Mouse (Mus musculus) lung, embryonic 14.5 days (tissue): Measurements from ENCODE around the gene Zfp697. TPM values are rescaled to one million over a fixed set of nuclear protein-coding genes. Genes with fewer than 3 reads are reported as not detected.
A peak's percentile ranks its signal among the peaks of the same experiment; 100 is the strongest.

Source experiments
- ATAC-seq: fragments of 200-750 bp; cut with Nextera tagmentation; 2 replicates; pipeline ENCODE4 v1.8.0; 2017; ENCODE audit warnings: mild to moderate bottlenecking, moderate TSS enrichment, moderate library complexity; ENCODE audit not compliant: insufficient read depth
- DNase-seq: peaks from one replicate; pipeline ENCODE4 v3.0.0-alpha.2; 2015
- H3K27ac ChIP-seq: fragments of 300-500 bp; sonication (generic); 2 replicates; pipeline ENCODE4 v1.5.1; 2014; ENCODE audit warnings: low read depth, mild to moderate bottlenecking, moderate library complexity
- H3K27me3 ChIP-seq: fragments of 300-500 bp; sonication (generic); 2 replicates; pipeline ENCODE4 v1.6.1; 2014; ENCODE audit warnings: low read length, control low read depth; ENCODE audit not compliant: insufficient read depth
- H3K36me3 ChIP-seq: fragments of 300-500 bp; sonication (generic); 2 replicates; pipeline ENCODE4 v1.6.1; 2014; ENCODE audit warnings: control low read depth; ENCODE audit not compliant: insufficient read depth
- H3K4me1 ChIP-seq: fragments of 300-500 bp; sonication (generic); 2 replicates; pipeline ENCODE4 v1.6.1; 2014; ENCODE audit warnings: antibody characterized with exemption, control low read depth; ENCODE audit not compliant: insufficient read depth
- H3K4me2 ChIP-seq: fragments of 300-500 bp; sonication (generic); 2 replicates; pipeline ENCODE4 v1.6.1; 2014; ENCODE audit warnings: mild to moderate bottlenecking
- H3K4me3 ChIP-seq: fragments of 300-500 bp; sonication (generic); 2 replicates; pipeline ENCODE4 v1.5.1; 2014; ENCODE audit warnings: low read depth, low read length
- H3K9ac ChIP-seq: fragments of 300-500 bp; sonication (generic); 2 replicates; pipeline ENCODE4 v1.6.1; 2014
- H3K9me3 ChIP-seq: fragments of 300-500 bp; sonication (generic); 2 replicates; pipeline ENCODE4 v1.6.1; 2016; ENCODE audit warnings: low read depth, low read length, control low read depth
- CTCF ChIP-seq: IDR thresholded peaks from 2 replicates; pipeline ENCODE4 v1.5.1; 2016; ENCODE audit warnings: antibody characterized with exemption, low read depth
- WGBS: fragments of 180-500 bp; shearing (Covaris S2); extraction: QIAGEN DNeasy Blood & Tissue Kit; methylation state at CpG from one replicate; pipeline ENCODE4 v1.1.7; 2014; 5-methylcytosine and 5-hydroxymethylcytosine counted together
- polyA plus RNA-seq: library from polyadenylated mRNA; unstranded; fragments of >200 nt; fragmentation: Nextera tagmentation; extraction: Ambion mirVana; gene quantifications from 2 replicates; pipeline ENCODE4 v1.2.1, GENCODE M21; 2014

Gene Zfp697
- 9.1 and 10.2 TPM in 2 replicates for polyA plus RNA-seq

GRCm38 (mm10) chr3:98382246-98382939 lies at the start of gene Zfp697:
Gene Zfp697 (plus strand): TSS chr3:98382461.
- Histone ChIP-seq H3K27ac (peak within 1 kb of the TSS; percentile 81), H3K9me3 (no peaks in the 10 kb centered on the region), H3K9ac (peak within 1 kb of the TSS; percentile 87), H3K4me2 (peak within 1 kb of the TSS; percentile 99), H3K4me3 (peak within 1 kb of the TSS; percentile 83), H3K36me3 (no peaks in the 10 kb centered on the region), H3K4me1 (peaks cover 3% of the 10 kb centered on the region), H3K27me3 (no peaks in the 10 kb centered on the region)
- ATAC-seq (peak; percentile 94), DNase-seq (peak; percentile 86)
- peak; percentile 68 for TF ChIP-seq CTCF
- under 1% methylated on average over 42 of the region's 42 CpGs for WGBS

DNA sequence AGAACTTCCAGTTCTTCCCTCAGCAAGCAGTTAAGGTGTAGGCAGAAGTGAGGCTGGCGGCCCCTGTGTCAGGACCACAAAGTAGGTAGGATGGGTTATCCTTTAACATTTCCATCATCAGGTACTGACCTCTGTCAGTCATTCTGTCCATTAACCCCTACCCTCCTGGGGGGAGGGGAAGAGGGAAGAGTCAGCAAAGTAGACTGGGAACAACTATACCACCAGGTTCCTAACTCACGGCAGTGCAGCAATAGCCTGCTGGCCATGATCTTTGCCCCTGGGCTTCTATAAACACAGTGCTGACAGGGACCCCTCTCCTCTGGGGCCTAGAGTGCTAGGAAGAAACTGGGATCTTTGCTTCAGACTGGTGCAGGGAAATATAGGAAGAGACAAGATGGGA lies 48.3 kb upstream of the Zfp697 start:
- WGBS, result 74% methylated on average over 2 of the region's 2 CpGs
- no peaks in the 10 kb centered on the region for H3K9me3 ChIP-seq
- no peaks in the 10 kb centered on the region for H3K27me3 ChIP-seq
- H3K4me2 ChIP-seq, result no peak overlapping the region
- H3K27ac ChIP-seq, result no peak overlapping the region
- no peak overlapping the region for H3K4me3 ChIP-seq
- no peak overlapping the region for H3K9ac ChIP-seq
- TF ChIP-seq CTCF, result no peak
- H3K4me1 ChIP-seq, result 0 out of 2 replicates have a peak, but pooled peaks cover 6% of the 10 kb centered on the region
- DNase-seq (no peak), ATAC-seq (no peak)
- H3K36me3 ChIP-seq, result peaks cover 32% of the 10 kb centered on the region

GRCm38 (mm10) chr3:98335331-98335730 lies 46.9 kb upstream of the Zfp697 start:
- Histone ChIP-seq H3K36me3 (peaks cover 21% of the 10 kb centered on the region), H3K4me3 (no peak overlapping the region), H3K9me3 (no peaks in the 10 kb centered on the region), H3K4me1 (0 out of 2 replicates have a peak, but pooled peaks cover 6% of the 10 kb centered on the region), H3K9ac (no peak overlapping the region), H3K27ac (no peak overlapping the region), H3K27me3 (no peaks in the 10 kb centered on the region), H3K4me2 (no peak overlapping the region)
- TF ChIP-seq CTCF, result no peak
- DNase-seq (no peak), ATAC-seq (no peak)

GRCm38 (mm10) chr3:98335886-98336285 lies 46.4 kb upstream of the Zfp697 start:
- ATAC-seq (no peak), DNase-seq (no peak)
- no peak overlapping the region for H3K9ac ChIP-seq
- no peaks in the 10 kb centered on the region for H3K27me3 ChIP-seq
- H3K9me3 ChIP-seq, result no peaks in the 10 kb centered on the region
- H3K4me1 ChIP-seq, result 0 out of 2 replicates have a peak, but pooled peaks cover 6% of the 10 kb centered on the region
- H3K4me3 ChIP-seq, result no peak overlapping the region
- no peak overlapping the region for H3K4me2 ChIP-seq
- no peak for TF ChIP-seq CTCF
- peaks cover 21% of the 10 kb centered on the region for H3K36me3 ChIP-seq
- H3K27ac ChIP-seq, result no peak overlapping the region
- WGBS, result 66% methylated on average over 7 of the region's 7 CpGs

DNA sequence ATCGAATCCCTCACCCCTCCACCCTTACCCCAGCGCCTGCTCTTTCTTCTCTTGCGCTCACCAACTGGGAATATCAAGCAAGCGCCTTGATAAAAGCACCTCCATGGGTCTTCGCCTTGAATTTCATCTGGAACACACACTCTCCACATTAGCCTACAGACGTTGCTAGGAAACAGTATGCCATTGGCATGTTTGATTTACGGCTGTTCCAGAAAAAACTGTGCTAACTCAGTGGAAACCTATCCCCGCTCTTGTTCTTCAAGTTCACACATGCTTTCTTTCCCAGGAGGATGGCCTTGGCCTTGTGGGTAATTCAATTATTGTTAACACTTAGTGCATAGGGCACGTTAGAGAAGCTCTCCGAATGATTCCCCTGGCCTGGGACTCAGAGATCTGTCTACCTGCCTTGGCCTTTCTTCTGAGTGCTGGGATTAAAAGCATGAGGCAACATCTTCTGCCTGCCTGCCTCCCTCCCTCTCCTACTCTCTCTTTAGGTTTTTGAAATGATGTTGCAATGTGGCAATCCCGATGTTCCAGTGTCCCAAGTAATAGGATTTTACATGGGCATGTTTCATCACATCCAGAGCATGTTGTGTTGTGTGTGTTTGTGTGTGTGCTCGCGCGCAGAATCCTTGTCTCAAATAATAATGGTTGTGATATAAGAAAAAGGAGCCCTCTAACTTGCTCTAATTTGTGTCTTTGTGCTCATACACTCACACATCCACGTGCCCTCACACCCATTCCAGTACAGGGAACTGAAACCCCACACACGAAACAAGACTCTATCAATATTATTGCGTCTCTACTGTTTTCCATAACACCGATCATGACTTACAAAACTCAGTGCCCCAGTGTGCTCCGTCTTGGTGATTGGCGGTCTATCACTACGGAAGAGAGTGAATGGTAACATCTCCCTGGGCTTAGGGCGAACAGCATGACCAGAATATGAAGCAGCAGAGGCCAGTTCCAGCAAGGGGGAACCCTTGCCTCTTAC lies 45.3 kb upstream of the Zfp697 start:
- DNase-seq (peak; percentile 21), ATAC-seq (no peak)
- Histone ChIP-seq H3K27me3 (no peaks in the 10 kb centered on the region), H3K4me3 (no peak overlapping the region), H3K4me1 (0 out of 2 replicates have a peak, but pooled peaks cover 6% of the 10 kb centered on the region), H3K27ac (no peak overlapping the region), H3K9ac (no peak overlapping the region), H3K36me3 (peaks cover 21% of the 10 kb centered on the region), H3K4me2 (no peak overlapping the region), H3K9me3 (no peaks in the 10 kb centered on the region)
- WGBS, result 76% methylated on average over 22 of the region's 22 CpGs
- TF ChIP-seq CTCF, result no peak

DNA sequence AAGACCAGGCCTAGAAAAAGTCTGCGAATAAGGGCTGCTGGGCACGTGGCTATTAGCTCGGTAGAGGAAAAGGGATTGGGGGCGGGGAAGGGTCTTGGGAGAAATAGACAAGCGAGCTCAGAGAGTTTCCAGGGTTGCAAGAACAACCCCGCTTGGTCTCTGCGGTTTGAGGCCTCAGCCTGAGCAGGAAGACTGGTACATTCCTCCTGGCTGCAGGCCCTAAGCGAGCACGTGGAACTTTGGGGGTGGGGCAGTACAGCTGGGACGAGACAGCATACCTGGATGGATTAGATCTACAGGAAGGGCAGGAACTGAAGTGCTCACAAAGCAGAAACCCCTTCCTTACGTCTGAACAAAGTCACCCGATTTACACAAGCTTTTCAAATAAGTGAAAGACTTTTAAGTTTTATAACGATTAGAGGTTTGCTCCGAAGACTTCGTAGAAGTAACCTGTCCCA lies 43.6 kb upstream of the Zfp697 start:
- peak; percentile 78 for DNase-seq
- Histone ChIP-seq H3K4me2 (peak overlapping the region; percentile 95), H3K9ac (peak overlapping the region; percentile 69), H3K27ac (peak overlapping the region; percentile 67), H3K27me3 (no peaks in the 10 kb centered on the region), H3K9me3 (no peaks in the 10 kb centered on the region), H3K36me3 (0 out of 2 replicates have a peak, but pooled peaks cover 10% of the 10 kb centered on the region), H3K4me3 (peak overlapping the region; percentile 64), H3K4me1 (0 out of 2 replicates have a peak, but pooled peaks cover 6% of the 10 kb centered on the region)
- WGBS, result 5% methylated on average over 15 of the region's 15 CpGs
- ATAC-seq, result peak; percentile 65; the same call in 1 of the 2 replicates
- TF ChIP-seq CTCF, result no peak
